Mouse (Mus musculus) ZHBTc4 (cell line): ENCODE data around the gene Prrt2.

Experiments
- DNase-seq: peaks from one replicate; pipeline ENCODE4 v3.0.0-alpha.2; 2011; ENCODE audit warnings: low read depth, low spot score

The Prrt2 gene

DNA sequence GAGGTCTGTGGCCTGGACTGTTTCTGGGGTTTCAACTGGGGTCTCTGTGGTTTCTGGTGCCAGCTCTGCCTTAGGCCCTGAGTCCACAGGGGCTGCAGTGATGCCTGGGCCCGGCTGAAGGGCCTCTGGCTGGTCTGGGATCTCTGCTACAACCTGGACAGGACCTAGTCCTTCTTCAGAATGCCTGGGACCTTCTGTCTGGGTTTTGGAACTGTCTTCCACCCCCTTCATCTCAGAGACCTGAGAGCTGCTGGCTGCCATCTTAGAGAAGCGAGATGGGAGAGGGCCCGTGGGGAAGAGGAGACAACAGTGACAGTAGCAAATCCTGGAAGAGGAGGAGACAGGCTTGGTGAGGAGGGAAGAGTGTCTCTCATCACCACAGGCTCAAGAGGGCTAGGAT, 980 bp downstream of the Prrt2 start:
- no peak for DNase-seq

GRCm38 (mm10) chr7:127019306-127019960, 1.6 kb downstream of the Prrt2 start:
- no peak for DNase-seq

GRCm38 (mm10) chr7:127018416-127019305, 2.4 kb downstream of the Prrt2 start:
- DNase-seq: no peak

- no peak for DNase-seq
These were observed 3.1 kb downstream of the Prrt2 start for GRCm38 (mm10) chr7:127017950-127018345.

GRCm38 (mm10) chr7:127016971-127017949, 3.8 kb downstream of the Prrt2 start, which contains the start of gene Pagr1a:
Gene Pagr1a, minus strand, starts transcription at chr7:127017352.
- peak; percentile 100 for DNase-seq

DNA sequence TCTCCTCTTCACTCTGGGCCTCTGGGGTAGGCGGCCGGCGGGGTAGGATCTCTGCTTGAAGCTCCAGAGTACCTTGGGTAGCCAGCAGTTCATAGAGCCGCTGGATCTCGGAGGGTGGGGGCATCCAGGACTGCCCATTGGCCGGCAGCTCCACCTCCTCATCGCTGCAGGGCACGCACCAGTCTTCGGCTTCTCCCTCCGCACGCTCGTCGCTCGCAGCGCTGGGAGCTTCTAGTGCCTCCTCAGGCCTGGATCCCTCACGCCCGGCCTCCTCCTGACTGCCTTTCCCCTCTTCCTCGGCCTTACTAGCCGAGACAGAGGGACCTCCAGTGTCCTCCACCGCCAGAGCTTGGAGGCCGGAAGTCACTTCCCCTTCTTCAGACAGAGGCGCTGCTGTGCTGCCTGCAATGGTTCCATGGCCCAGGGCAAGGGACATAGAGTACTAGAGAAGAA, 4.5 kb downstream of the Prrt2 start:
- DNase-seq: peak; percentile 52

DNA sequence TGATC, 4.7 kb downstream of the Prrt2 start, which contains the start of gene Pagr1b:
Gene Pagr1b, minus strand, starts transcription at position 4 of the 5 bp plus-strand sequence.
- no peak for DNase-seq

- DNase-seq: peak; percentile 93
These were observed 4.9 kb downstream of the Prrt2 start for GRCm38 (mm10) chr7:127016081-127016480.

GRCm38 (mm10) chr7:127014993-127015392, 6.0 kb downstream of the Prrt2 start:
- DNase-seq: no peak

DNA sequence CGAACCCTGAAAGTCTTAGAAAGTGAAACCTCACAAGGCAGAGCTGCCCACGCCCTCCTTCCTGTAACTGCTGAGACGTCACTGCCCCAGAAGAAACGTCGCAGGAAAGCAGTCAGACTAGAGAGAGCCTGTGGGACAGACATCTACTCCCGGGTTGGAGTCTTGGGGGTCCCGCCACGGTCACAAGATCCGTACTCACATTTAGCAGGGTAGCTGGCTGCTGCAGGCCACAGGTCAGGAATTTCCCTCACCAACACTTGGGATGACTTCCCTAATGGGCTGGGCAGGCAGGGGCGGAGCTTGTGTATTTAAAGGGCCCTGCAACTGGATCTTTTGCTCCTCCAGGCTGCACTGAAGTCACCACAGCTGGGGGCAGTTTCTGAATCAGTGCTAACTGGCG, 6.7 kb downstream of the Prrt2 start, which contains the start of gene Mvp:
Gene Mvp, minus strand, starts transcription at position 302 of the 400 bp plus-strand sequence.
- DNase-seq: peak; percentile 75

DNA sequence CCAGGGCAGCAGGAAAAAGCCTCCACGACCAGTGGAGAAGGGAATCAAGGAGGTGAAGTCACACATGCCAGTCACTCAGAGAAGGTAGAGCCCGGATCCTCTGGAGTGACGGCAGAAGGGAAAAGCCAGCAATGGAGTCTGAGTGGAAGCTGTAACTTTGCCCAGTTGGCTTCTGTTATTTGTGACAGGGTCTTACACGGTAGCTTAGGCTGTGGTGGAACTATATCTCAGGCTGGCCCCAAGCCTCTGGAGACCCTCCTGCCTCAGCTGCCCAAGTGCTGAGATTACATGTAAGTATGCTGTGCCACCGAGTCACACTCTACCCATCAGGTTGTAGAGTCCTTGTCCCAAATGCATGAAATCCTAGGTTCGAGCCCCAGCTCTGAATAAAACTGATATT, 7.6 kb downstream of the Prrt2 start:
- DNase-seq: no peak

DNA sequence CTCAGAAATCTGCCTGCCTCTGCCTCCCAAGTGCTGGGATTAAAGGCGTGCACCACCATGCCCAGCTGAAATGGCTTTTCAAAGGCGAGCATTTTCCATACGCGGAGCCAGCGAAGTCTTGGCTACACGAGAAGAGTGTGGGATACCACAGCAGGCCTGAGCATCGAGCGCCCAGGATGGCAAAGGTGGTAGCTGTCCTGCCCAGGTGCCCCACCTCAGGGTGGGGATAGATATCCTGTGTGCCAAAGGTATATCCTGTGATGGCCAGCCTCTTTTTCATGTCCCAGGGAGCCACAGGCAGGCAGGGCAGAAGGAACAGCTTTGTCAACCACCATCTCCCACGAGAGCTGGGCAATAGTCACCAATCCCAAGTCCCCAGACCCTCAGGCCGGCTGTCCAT, 8.2 kb downstream of the Prrt2 start:
- no peak for DNase-seq

GRCm38 (mm10) chr7:127012374-127012773, 8.6 kb downstream of the Prrt2 start:
- no peak for DNase-seq

DNA sequence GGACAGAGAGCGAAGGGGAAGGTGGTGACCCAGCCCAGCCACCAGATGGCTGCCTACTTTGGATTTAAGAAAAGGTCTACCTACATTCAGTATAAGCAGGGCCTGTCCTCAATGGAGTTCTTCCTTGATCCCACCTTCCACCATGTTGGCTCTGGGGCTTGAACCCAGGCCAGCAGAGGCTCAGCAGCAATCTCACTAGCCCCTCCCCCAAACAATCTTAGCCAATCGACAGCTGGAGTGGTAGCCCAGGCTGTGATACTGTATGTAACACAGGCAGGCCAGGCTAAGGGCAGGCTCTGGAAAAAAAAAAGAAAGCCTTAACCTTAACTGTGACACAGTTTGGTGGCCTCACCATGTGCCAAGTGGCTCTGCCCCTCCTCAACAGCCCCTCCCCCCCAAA, 9.3 kb downstream of the Prrt2 start:
- DNase-seq: peak; percentile 46

DNA sequence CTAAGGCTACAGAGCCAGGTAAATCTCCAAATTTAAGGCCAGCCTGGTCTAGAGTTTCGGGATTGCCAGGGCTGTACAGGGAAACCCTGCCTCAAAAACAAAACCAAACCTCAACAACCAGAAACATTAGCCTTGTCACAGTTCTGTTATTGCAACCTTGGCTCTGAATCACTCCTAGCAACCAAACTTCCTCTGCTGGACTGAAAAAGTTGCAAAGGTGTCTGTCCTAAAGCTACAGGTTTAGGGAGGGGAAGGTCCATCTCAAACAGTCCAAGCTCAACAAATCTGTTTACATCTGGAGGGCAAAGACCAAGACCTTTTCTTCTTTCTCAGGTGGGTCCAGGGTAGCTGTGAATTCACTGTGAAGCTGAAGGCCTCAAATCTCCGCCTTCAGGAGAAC, 10.0 kb downstream of the Prrt2 start:
- DNase-seq: no peak

DNA sequence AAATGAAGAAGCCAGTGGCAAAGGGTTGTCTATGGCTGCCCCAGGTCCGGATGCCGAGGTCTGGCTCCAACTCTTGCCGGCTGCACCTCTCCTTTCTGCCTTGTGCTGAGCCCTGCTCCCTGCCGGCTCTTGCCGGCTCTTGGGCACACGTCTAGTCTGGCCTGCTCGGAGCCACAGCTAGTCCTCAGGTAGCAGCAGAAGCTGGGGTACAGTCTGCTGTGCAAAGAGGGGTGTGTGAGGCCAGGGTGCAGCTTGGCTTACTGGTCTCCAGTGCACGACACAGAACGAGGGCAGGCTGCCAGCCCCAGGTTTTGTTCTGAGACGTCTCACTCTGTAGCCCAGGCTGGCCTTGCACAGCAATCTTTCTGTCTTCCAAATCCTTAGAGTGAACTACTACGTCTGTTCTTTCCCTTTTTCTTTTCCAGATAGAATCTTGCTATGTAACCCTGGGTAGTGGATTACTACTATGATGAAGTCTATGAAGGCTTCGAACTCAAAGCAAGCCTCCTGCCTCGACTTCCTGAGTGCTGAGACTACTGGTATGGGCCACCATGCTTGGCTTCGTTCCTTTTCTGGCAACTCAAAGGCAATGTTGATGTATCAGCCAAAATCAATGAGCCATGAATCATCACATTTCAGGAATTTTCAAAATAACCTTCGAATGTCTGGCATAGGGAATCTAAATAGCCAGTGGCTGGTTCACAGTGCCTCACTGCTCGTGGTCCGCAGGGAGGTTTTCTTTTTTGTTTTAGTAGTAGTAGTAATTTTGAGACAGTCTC, 11.5 kb downstream of the Prrt2 start:
- DNase-seq: no peak

GRCm38 (mm10) chr7:127008239-127009019, 12.6 kb downstream of the Prrt2 start:
- peak; percentile 51 for DNase-seq

- no peak for DNase-seq
These were observed 13.5 kb downstream of the Prrt2 start for GRCm38 (mm10) chr7:127007313-127008024.

- peak; percentile 47 for DNase-seq
These were observed 16.7 kb downstream of the Prrt2 start for GRCm38 (mm10) chr7:127004122-127004875.
